Mouse (Mus musculus) bone marrow macrophage, adult 2 months (primary cell): ENCODE results near the gene Iqsec1.

Experiments
- CTCF ChIP-seq: IDR thresholded peaks from 2 replicates; pipeline ENCODE4 v1.5.1; 2012; ENCODE audit warnings: low read depth, mild to moderate bottlenecking, low read length, moderate library complexity
- POLR2A ChIP-seq: IDR thresholded peaks from 2 replicates; pipeline ENCODE4 v1.6.1; 2012; ENCODE audit warnings: mild to moderate bottlenecking, low read depth, low read length, borderline replicate concordance

DNA sequence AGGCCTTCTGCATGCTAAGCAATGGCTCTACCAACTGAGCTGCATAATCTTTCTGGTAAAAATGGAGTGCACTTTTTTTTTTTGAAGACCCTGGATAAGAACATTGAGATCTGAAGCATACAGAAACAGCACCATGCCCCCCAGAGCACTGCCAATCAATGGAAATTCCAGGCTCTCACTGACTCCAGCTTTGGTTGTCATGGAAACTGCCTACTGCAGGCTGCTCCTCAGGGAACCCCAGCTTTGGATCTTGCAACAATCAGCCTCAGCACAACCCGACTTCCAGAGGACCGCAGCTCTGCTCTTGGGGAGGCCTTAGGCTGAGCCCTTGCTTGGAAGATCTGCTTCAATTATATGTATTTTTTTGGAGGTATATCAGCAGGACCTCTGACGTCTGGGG is 201.9 kb downstream of the Iqsec1 start:
- TF ChIP-seq POLR2A (no peak), CTCF (no peak)
